Mouse (Mus musculus): Measurements from ENCODE around the gene Hcn2.

- TF ChIP-seq CTCF (IDR thresholded peaks at IDR 0.05; ENCODE audit: low read depth), result no peak
- no peak for TF ChIP-seq EP300 (optimal IDR thresholded peaks at IDR 0.05)
Measured at GRCm38 (mm10) chr10:79733847-79734246, 17.4 kb downstream of the Hcn2 start.

Measured in stomach, postnatal 0 days (tissue).